Mouse (Mus musculus): ENCODE data around the gene Sccpdh. TPM values are rescaled to one million over a fixed set of nuclear protein-coding genes. Genes with fewer than 3 reads are reported as not detected.
"Not testable (repeated sequence)": the region's sequence is repeated elsewhere in the genome, so short reads cannot be mapped to it uniquely, and the experiment has no call there.

The Sccpdh gene
- polyA plus RNA-seq, 1 experiment from 2014 or later = 11.4 TPM

GRCm38 (mm10) chr1:179644151-179644550, 23.9 kb upstream of the Sccpdh start:
- ATAC-seq (ENCODE audit: low read depth) (no peak), DNase-seq (no peak)
- Histone ChIP-seq H3K36me3 (no peaks in the 10 kb centered on the region), H3K4me2 (no peak overlapping the region), H3K4me1 (replicated peaks) (peaks cover 5% of the 10 kb centered on the region), H3K9me3 (replicated peaks) (no peaks in the 10 kb centered on the region), H3K27me3 (peaks cover 13% of the 10 kb centered on the region; the same call in 1 of the 2 replicates), H3K4me3 (replicated peaks) (no peak overlapping the region), H3K9ac (no peak overlapping the region), H3K27ac (no peak overlapping the region)
- 73% methylated on average over 3 of the region's 3 CpGs for WGBS (ENCODE audit: insufficient replicate concordance)

- 41% methylated on average over 13 of the region's 13 CpGs for WGBS (ENCODE audit: insufficient replicate concordance)
- no peaks in the 10 kb centered on the region for H3K36me3 ChIP-seq
- DNase-seq (peak; percentile 53), ATAC-seq (ENCODE audit: low read depth) (0 out of 2 replicates have a peak, but pooled peaks have one; percentile 38)
- no peak overlapping the region for H3K27ac ChIP-seq
- H3K4me3 ChIP-seq (replicated peaks) = no peak overlapping the region
- H3K4me1 ChIP-seq (replicated peaks) = peaks cover 17% of the 10 kb centered on the region
- H3K4me2 ChIP-seq = peak overlapping the region; percentile 38
- H3K9ac ChIP-seq = no peak overlapping the region
- H3K9me3 ChIP-seq (replicated peaks) = no peaks in the 10 kb centered on the region
- H3K27me3 ChIP-seq = peaks cover 13% of the 10 kb centered on the region; the same call in 1 of the 2 replicates
Observed at GRCm38 (mm10) chr1:179645101-179645979, 22.7 kb upstream of the Sccpdh start.

- Histone ChIP-seq H3K27me3 (peaks cover 13% of the 10 kb centered on the region; the same call in 1 of the 2 replicates), H3K36me3 (no peaks in the 10 kb centered on the region), H3K4me2 (peak overlapping the region; percentile 38), H3K9me3 (replicated peaks) (no peaks in the 10 kb centered on the region), H3K27ac (no peak overlapping the region), H3K4me1 (replicated peaks) (peaks cover 22% of the 10 kb centered on the region), H3K9ac (no peak overlapping the region), H3K4me3 (replicated peaks) (no peak overlapping the region)
- ATAC-seq (ENCODE audit: low read depth) (no peak), DNase-seq (no peak)
- WGBS (ENCODE audit: insufficient replicate concordance) = 12% methylated on average over 4 of the region's 4 CpGs
Observed at GRCm38 (mm10) chr1:179645980-179646268, 22.1 kb upstream of the Sccpdh start.

- not testable (repeated sequence) for H3K36me3 ChIP-seq; H3K4me2 ChIP-seq; H3K4me3 ChIP-seq (replicated peaks); H3K9ac ChIP-seq; DNase-seq; H3K9me3 ChIP-seq (replicated peaks); H3K27ac ChIP-seq; ATAC-seq (ENCODE audit: low read depth)
- peaks cover 13% of the 10 kb centered on the region; the same call in 1 of the 2 replicates for H3K27me3 ChIP-seq
- H3K4me1 ChIP-seq (replicated peaks) = peaks cover 25% of the 10 kb centered on the region
- 49% methylated on average over 4 of the region's 5 CpGs for WGBS (ENCODE audit: insufficient replicate concordance)
Observed at GRCm38 (mm10) chr1:179648678-179649077, 19.3 kb upstream of the Sccpdh start.

GRCm38 (mm10) chr1:179649324-179649723, 18.7 kb upstream of the Sccpdh start:
- Histone ChIP-seq H3K36me3 (no peaks in the 10 kb centered on the region), H3K27me3 (peaks cover 10% of the 10 kb centered on the region; the same call in 1 of the 2 replicates), H3K4me3 (replicated peaks) (no peak overlapping the region), H3K9me3 (replicated peaks) (no peaks in the 10 kb centered on the region), H3K9ac (no peak overlapping the region), H3K4me2 (no peak overlapping the region), H3K27ac (no peak overlapping the region), H3K4me1 (replicated peaks) (peaks cover 25% of the 10 kb centered on the region)
- DNase-seq (peak; percentile 25), ATAC-seq (ENCODE audit: low read depth) (peak; percentile 62; the same call in 1 of the 2 replicates)
- 16% methylated on average over 3 of the region's 3 CpGs for WGBS (ENCODE audit: insufficient replicate concordance)

- WGBS (ENCODE audit: insufficient replicate concordance) = 25% methylated on average over 4 of the region's 4 CpGs
- H3K9ac ChIP-seq = no peak overlapping the region
- no peaks in the 10 kb centered on the region for H3K36me3 ChIP-seq
- H3K4me2 ChIP-seq = no peak overlapping the region
- DNase-seq (no peak), ATAC-seq (ENCODE audit: low read depth) (peak; percentile 13; the same call in 1 of the 2 replicates)
- peaks cover 7% of the 10 kb centered on the region; the same call in 1 of the 2 replicates for H3K27me3 ChIP-seq
- no peak overlapping the region for H3K27ac ChIP-seq
- H3K9me3 ChIP-seq (replicated peaks) = no peaks in the 10 kb centered on the region
- no peak overlapping the region for H3K4me3 ChIP-seq (replicated peaks)
- peaks cover 25% of the 10 kb centered on the region for H3K4me1 ChIP-seq (replicated peaks)
Observed at GRCm38 (mm10) chr1:179650284-179650683, 17.7 kb upstream of the Sccpdh start.

- peaks cover 7% of the 10 kb centered on the region; the same call in 1 of the 2 replicates for H3K27me3 ChIP-seq
- H3K4me1 ChIP-seq (replicated peaks) = peaks cover 25% of the 10 kb centered on the region
- no peaks in the 10 kb centered on the region for H3K36me3 ChIP-seq
- H3K4me3 ChIP-seq (replicated peaks) = no peak overlapping the region
- H3K4me2 ChIP-seq = no peak overlapping the region
- H3K27ac ChIP-seq = no peak overlapping the region
- H3K9me3 ChIP-seq (replicated peaks) = no peaks in the 10 kb centered on the region
- DNase-seq = no peak
- H3K9ac ChIP-seq = no peak overlapping the region
- ATAC-seq (ENCODE audit: low read depth) = no peak
- 76% methylated on average over 5 of the region's 5 CpGs for WGBS (ENCODE audit: insufficient replicate concordance)
Observed at GRCm38 (mm10) chr1:179651224-179651623, 16.8 kb upstream of the Sccpdh start.

- Histone ChIP-seq H3K9me3 (replicated peaks) (no peaks in the 10 kb centered on the region), H3K27ac (no peak overlapping the region), H3K4me3 (replicated peaks) (no peak overlapping the region), H3K27me3 (peaks cover 24% of the 10 kb centered on the region), H3K36me3 (no peaks in the 10 kb centered on the region), H3K9ac (no peak overlapping the region), H3K4me1 (replicated peaks) (peaks cover 2% of the 10 kb centered on the region), H3K4me2 (no peak overlapping the region)
- ATAC-seq (ENCODE audit: low read depth) (no peak), DNase-seq (no peak)
- WGBS (ENCODE audit: insufficient replicate concordance) = 70% methylated on average over 5 of the region's 5 CpGs
Observed at GRCm38 (mm10) chr1:179663065-179663464, 4.9 kb upstream of the Sccpdh start.

GRCm38 (mm10) chr1:179664309-179664930, 3.6 kb upstream of the Sccpdh start:
- no peak for DNase-seq
- WGBS (ENCODE audit: insufficient replicate concordance) = 61% methylated on average over 4 of the region's 4 CpGs

GRCm38 (mm10) chr1:179666971-179667370, 1.0 kb upstream of the Sccpdh start:
- no peak overlapping the region for H3K27ac ChIP-seq
- H3K27me3 ChIP-seq = peaks cover 48% of the 10 kb centered on the region
- no peak overlapping the region for H3K4me3 ChIP-seq (replicated peaks)
- WGBS (ENCODE audit: insufficient replicate concordance) = 71% methylated on average over 2 of the region's 2 CpGs
- H3K4me2 ChIP-seq = no peak overlapping the region
- no peaks in the 10 kb centered on the region for H3K9me3 ChIP-seq (replicated peaks)
- no peaks in the 10 kb centered on the region for H3K36me3 ChIP-seq
- ATAC-seq (ENCODE audit: low read depth) = no peak
- H3K9ac ChIP-seq = no peak overlapping the region
- peaks cover 16% of the 10 kb centered on the region for H3K4me1 ChIP-seq (replicated peaks)
- no peak for DNase-seq

More at GRCm38 (mm10) chr1:179664309-179664930, 3.6 kb upstream of the Sccpdh start:
- Histone ChIP-seq H3K4me3 (replicated peaks) (no peak overlapping the region), H3K9ac (no peak overlapping the region), H3K4me1 (replicated peaks) (peaks cover 16% of the 10 kb centered on the region), H3K27me3 (peaks cover 38% of the 10 kb centered on the region), H3K4me2 (no peak overlapping the region), H3K27ac (no peak overlapping the region), H3K9me3 (replicated peaks) (no peaks in the 10 kb centered on the region), H3K36me3 (no peaks in the 10 kb centered on the region)
- no peak for ATAC-seq (ENCODE audit: low read depth)

- DNase-seq = no peak
- H3K36me3 ChIP-seq = no peaks in the 10 kb centered on the region
Observed at GRCm38 (mm10) chr1:179667450-179667849, 560 bp upstream of the Sccpdh start.

More at GRCm38 (mm10) chr1:179667450-179667849, 560 bp upstream of the Sccpdh start:
- H3K27me3 ChIP-seq = peaks cover 48% of the 10 kb centered on the region
- peaks cover 16% of the 10 kb centered on the region for H3K4me1 ChIP-seq (replicated peaks)
- H3K4me2 ChIP-seq = peak overlapping the region; percentile 79
- H3K9me3 ChIP-seq (replicated peaks) = no peaks in the 10 kb centered on the region
- no peak overlapping the region for H3K27ac ChIP-seq
- ATAC-seq (ENCODE audit: low read depth) = no peak
- 41% methylated on average over 7 of the region's 7 CpGs for WGBS (ENCODE audit: insufficient replicate concordance)
- peak overlapping the region; percentile 64 for H3K9ac ChIP-seq
- peak overlapping the region; percentile 67 for H3K4me3 ChIP-seq (replicated peaks)
